Mouse (Mus musculus) ovary, postnatal 36 days (tissue): Measurements from ENCODE around the gene Gm20917.
"Not testable (repeated sequence)": the region's sequence is repeated elsewhere in the genome, so short reads cannot be mapped to it uniquely, and the experiment has no call there.

Experiments
- DNase-seq: peaks from one replicate; pipeline ENCODE4 v3.0.0; 2022; ENCODE audit warnings: low spot score, mixed read lengths

Gm20917 gene

DNA sequence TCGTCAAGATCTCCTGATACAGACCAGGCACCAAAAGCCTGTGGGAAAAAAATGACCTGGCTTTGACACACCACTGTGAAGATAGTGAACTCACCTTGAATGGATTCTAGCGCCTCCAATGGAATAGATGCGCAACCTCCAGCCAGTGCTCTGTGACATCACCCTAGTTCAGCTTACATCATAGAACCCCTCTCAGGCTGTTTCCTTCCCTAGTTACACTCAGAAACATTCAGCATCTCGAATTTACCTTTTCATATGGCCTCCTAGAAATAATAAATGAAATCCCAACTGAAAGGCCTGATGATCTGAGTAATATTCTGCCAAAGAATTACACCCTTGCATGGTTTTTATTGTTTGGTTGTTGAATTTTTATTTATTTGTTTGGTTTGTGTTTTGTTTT, at the start of gene Gm20917:
Gene Gm20917, minus strand, starts transcription at position 101 of the 400 bp plus-strand sequence.
- DNase-seq, result not testable (repeated sequence)
